Mouse (Mus musculus): Measurements from ENCODE around the gene Sap30.

Sap30 gene

GRCm38 (mm10) chr8:57436437-57436796 is 51.2 kb downstream of the Sap30 start:
- DNase-seq (ENCODE audit: low spot score in 2 of 2), result no peak

- DNase-seq (ENCODE audit: low spot score in 2 of 2), result peak in 1 of 2 experiments; percentile 21
These were observed 51.8 kb downstream of the Sap30 start for GRCm38 (mm10) chr8:57435768-57436436.

GRCm38 (mm10) chr8:57432802-57433201 is 54.9 kb downstream of the Sap30 start:
- DNase-seq (ENCODE audit: low spot score in 2 of 2), result peak; percentile 35 to 58
